Mouse (Mus musculus) frontal cortex, postnatal 36 days (tissue): ENCODE measurements around the gene Mpped1.

Experiments used
- DNase-seq, 2 experiments: peaks; one replicate each; pipeline ENCODE4 v3.0.0; 2022; ENCODE audit warnings: low spot score in 2 of 2

Mpped1 gene

DNA sequence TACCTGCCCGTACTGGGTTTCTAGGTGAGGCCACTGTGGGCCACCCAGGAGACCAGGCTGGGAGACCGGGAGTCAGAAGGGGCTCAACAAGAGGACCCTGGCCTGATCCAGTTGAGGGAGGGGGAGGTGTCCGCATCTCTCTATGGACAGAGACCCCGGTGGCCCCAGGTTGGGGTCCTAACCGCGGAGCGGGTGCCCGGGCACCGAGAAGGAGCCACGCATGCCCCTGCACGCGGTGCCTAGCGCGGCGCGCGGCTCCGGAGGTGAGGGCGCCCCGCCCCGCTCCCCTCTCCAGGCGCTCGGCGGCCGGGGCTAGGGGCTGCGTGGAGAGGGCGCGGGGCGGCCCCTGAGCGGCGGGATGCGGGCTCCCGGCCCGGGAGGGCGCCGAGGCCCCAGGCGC lies at the start of gene Mpped1:
Gene Mpped1 (plus strand): TSS at position 81 of the 400 bp plus-strand sequence.
- no peak for DNase-seq

DNA sequence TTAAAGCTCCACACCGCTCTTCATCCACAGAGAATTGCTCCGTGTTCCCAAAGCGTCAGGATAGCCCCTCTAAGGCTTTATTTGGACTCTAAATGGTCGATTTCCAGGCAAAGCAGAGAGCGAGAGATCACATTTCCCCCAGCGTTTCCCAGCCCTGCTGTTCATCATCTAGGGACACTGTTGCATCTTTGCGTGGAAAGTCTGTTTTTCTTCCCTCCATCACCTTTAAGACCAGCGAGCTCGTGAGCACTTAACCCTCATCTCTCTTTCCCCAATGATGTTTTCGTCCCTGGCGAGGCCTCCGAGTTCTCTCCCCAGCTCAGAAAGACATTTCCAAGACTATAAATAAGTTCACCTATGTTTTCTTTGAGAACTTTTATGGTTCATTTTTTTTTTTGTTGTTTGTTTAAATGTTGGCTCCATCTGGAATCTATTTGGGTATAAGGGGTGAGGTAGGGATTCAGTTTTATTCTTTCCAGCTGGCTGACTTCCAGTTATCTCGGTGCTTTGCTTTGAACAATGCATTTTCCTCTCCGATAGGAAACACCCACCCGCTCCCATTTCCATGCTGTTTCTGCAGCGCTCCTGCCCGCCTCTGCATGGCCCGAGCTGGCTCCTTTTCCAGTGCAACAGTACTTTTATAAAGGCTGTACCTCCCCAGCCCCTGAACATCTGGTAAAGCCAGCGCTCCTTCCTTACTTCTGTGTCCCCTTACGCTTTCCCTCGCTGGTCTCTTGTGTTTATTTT lies 38.4 kb upstream of the Mpped1 start:
- DNase-seq: peak; percentile 36 to 50

DNA sequence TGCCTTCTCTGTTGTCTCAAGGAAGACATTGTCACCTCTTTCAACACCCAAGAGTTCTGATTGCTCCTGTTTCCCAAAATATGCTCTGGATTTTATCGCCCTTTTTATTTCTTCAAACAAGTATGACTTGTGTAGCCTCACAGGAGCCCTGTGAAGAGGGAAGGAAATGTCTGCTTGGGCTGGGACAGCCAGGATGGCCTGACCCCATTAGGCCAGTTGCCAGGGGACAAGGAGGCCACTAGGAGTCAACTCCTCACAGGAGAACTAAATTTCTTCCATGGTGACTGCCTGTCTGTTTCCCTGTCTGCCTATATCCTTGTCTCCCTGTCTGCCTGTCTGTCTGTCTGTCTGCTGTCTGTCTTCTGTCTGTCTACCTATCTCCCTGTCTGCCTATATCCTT lies 37.2 kb upstream of the Mpped1 start:
- no peak for DNase-seq

DNA sequence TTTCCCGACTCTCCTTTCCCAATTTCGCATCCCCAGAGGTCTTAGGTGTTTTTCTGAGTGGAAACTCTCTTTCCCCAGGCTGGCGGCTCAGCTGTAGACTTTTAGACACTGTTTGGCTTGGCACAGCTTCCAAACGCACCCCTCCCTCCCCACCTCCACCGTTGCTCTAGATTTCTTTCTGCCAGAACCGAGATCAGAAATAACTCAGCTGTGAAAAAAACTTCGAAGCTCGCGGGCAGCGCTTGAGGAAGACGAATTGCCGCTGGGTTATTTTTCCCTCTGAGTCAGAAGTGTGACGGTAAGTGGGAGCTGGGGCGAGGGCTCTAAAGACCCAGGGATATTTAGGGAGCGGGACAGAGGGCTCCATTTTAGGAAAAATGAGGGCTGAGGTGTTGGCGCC lies 33.0 kb upstream of the Mpped1 start:
- peak; percentile 79 to 94 for DNase-seq

DNA sequence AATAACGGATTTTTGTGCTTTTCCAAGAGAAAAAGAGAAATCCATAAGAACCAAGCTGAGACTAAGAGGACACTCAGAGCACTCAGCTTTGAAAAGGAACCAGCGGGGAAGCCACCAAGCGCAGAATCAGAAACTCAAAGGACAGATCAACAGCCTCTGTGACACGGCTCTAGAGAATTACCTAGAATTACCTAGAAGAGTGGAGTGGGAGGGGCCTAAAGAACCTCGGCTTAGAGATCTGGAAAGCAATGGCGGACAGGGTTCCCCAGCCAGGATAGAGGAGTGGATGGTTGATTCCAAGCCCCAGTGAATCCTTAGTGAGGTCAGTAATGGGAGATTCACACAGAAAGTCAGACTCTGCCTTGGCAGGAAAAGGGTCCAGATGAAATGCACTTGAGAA lies 30.3 kb upstream of the Mpped1 start:
- no peak for DNase-seq

DNA sequence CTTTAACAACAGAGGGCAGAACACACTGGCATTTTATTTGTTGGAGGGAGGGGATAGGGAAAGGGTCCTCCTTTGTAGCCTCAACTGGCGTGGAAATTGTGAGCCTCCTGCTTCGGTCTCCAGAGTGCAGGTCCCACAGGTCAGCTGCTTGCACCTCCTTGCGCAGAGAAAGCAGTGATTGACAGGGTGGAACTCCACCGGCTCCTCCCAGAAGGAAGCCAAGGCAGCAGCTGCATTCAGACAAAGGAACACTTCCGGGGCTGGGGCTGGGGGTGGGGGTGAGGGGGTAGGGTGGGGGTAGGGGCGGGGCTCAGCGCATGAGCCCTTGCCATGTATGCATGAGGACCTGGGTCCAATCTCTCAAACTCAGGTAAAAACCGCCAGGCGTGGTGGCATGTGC lies 29.8 kb upstream of the Mpped1 start:
- no peak for DNase-seq

DNA sequence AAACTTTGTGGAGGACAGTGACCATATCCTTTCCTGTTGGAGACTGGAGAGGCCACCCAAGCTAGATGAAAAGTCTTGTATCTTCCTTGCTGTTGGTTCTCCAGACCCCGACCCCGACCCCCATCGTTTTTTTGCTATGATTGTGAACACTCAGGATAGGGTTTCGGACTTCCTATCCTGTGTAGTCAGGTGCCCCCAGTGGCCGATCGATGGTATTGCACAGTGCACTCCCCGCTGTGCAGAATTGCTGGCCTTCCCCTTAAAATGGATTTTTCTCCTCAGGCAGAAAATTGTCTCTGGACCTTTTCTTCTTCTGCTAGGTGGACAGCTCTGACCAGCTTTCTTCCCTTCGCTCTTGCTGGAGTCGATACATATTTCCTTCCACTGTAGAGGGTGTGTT lies 22.5 kb upstream of the Mpped1 start:
- DNase-seq: no peak

DNA sequence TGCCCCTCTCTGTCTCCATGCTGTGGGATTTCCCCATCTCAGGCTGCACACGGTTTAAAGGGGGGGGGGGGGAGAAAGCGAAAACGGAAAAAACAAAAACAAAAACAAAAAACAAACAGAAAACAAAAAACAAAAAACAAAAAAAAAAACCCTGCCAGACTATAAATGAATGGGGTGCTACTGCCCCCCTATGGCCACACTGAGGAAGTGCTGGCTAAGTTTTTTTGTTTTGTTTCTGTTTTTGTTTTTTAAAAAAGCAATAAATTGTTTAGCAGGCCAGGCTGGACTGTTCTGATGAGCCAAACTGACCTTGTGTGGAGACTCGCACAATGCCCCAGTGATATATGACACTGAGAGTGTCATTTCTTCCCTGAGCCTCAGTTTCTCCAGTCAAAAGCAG lies 20.3 kb upstream of the Mpped1 start:
- DNase-seq: no peak

DNA sequence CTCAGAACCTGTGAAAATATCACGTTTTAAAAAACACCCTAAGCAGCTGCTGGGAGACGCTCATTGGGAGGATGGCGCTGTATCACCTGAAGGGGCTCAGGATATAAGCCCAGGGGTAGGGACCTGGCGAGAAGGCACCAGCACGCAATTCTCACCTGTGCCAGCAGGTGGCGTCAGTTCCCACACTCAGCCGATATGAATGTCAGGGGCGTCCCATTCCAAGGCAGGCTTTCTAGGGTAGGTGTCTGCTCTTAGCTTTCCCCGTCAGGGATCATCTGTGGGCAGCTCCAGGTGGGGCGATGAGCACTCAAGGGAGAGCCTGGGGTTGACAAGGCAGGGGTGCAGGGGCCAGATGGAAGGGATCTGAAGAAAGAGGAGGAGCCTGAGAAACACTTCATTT lies 18.6 kb upstream of the Mpped1 start:
- DNase-seq: peak; percentile 64 to 72

DNA sequence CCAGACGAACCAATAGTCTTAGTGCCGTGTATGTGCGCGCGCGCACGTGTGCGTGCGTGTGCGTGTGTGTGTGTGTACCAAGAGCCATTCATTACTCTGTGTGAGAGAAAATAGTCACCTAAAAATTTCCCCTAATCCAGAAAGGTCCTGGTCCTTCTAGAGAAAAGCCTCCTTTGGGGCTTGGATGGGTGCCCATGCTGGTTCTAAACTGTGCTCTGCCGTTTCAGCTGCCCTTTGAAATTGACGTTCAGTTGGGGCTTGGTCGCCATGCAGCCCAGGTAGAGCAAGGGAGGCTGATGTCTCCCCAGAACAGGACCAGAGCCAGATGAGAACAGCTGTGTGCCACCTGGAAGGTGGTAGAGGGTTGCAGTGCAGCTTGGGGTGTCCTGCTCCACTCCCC lies 17.8 kb upstream of the Mpped1 start:
- no peak for DNase-seq

DNA sequence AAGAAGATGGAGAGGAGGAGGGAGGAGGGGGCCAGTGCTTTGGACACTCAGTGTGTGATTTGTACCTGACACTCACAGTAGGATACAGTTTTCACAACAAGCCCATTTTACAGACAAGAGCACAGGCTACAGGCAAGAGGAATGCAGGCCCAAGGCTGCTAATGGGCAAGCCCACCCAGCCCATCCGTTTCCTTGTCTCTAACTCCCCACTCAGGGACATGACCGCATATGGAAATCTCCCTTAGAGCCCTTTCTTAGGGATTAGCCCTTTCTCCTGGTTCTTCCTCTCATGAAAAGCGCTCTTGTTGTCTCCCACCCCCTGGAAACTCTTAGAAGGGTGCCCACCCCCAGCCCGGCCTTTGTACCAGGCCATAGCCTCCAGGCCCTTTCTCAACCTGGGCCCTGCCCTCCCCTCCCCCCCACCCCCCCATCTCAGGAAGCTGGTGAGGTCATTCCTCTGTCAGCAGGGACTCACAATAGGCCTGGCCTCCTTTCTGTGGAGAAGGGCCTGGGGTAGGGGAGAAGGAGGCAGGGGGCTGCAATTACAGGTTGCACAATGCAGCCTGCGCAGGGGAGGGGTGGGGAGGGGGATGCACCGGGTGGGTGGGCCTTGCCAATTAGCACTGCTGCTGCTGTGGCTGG lies 13.8 kb upstream of the Mpped1 start:
- no peak for DNase-seq

DNA sequence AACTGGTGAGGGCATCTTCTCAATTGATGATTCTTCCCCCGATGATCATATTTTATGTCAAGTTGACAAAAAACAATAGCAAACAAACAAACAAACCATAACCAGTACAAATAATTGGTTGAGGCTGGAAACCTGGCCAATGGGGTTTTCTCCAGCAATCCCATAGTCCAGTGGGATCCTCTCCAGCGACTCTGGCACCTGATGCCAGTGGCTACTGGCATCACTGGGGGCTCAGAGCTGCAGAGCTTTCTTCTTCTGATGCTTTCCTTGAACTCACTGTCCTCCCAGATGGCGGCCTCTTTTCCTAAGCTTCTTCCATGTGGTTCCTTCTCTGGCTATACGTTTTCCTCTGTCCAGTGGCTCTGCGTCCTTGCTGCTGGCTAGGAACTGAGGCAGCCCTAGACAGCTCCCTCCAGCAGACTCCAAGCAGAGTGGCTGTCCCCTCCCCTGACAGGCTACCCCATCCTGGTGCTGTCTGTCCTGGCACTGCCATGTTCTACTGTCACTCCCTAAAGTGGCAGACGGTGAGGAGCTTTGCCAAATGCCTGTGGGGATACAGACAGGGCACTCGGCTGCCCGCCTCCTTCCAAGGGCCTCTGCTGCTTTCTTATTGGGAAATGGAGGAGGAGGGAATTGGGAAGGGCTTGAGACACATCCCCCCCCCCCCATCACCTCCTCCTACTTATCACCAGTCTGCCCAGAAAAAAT lies 7.8 kb upstream of the Mpped1 start:
- DNase-seq: no peak

DNA sequence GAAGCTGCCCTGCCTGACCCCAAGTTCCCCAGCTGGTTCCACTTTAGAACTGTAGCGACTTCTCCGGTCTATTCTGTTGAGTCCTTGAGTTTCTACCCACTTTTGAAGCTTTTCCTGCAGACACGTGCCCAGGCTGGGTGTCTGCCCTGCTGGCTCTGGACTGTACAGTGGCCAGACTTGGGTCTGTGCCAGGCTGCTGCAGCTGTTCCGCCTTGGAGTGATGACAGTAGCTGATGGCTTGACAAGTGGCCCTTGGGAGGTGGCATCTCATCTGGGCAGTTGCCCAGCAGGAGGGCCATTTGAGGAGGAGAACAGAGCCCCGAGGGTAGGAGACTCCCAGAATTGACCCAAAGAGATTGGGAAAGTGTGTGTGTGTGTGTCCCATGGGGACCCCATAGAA lies 6.8 kb upstream of the Mpped1 start:
- peak in 1 of 2 experiments; percentile 39 for DNase-seq

DNA sequence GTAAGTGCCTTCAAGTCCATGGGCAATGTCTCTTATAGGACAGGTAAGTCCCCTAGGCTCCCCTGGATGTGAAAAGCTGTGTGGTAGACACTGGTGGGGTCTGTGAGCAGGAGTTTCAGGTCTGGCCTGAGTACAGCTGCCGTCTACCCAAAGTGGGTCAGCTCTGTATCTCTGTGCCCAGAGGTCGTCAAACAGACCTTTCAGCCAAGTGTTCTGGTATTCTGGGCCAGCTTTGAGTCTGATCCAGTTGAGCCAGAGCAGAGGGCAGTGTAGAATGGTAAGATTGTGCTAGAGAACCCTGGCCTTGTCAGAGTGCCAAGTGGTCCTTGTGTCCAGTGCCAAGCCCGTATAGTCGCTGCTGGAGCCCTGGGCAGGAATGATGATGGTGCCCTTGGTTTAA lies 6.3 kb upstream of the Mpped1 start:
- peak in 1 of 2 experiments; percentile 57 for DNase-seq

DNA sequence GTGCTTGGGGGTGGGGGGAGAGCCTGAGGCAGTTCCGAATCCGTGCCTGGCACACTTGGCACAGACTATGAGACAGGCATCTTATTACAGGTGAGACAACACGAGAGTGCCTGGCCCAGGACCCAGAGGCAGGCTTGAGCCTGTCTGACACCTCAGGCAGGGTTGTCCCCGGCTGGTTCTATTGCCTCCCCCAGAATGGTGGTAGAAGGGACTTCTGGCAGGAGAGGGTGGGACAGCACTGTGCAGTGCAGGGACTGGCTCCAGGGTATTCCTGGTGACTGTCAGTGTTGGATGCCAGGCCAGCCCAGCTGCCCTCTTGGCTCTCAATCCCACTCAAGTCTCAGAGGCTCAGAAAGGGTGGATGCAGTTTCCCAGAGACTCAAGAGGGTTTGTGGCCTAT lies 4.3 kb upstream of the Mpped1 start:
- DNase-seq: no peak

DNA sequence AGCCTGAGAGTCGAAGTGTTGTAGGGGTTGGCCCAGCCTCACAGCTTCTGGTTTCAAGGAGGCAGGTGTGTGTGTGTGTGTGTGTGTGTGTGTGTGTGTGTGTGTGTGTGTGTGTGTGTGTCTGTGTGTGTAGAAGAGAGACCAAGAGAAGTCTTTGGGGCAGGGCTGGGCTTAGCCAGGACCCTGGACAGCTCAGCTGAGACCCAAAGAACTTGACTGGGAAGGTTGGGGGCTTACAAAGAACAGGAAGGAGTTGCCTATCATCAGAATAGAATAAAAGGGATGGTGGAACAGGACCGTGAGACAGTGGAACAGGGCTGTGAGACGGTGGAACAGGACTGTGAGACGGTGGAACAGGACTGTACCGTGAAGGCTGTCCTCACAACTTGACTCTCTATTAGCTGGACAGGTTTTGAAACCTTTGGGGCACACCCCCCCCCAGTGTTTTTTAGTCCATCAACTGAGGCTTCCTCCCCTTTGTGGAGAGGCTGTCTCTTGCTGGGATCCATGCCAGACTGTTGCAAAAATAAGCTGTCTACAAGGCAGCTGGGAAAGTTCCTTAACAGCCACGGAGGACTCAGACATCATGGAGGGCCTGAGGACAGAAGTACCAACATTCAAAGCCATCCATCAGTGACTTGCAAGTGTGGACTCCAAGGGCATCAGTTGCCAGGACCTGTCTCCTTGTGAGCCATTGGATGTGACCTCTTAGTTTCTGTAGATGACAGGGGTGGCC lies 2.8 kb upstream of the Mpped1 start:
- DNase-seq: no peak

DNA sequence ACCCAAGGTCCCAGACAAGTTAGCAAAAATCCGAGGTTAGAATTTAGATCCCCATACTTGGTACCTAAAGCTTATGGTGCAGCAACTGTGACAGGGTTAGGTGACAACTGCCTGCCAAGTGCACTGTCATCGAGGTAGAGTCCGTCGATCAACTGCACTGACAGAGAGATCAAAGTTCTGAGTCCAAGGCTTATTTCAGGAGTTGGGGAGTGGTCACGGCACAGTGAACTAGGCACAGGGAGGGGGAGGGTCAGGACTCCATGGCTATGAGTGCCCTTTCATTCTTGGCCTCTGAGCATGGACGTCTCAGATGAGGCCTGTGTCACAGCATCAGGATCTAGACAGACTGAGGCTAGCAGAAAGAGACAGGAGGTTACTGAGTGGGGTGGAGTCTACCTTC lies 1.8 kb upstream of the Mpped1 start:
- DNase-seq: no peak

DNA sequence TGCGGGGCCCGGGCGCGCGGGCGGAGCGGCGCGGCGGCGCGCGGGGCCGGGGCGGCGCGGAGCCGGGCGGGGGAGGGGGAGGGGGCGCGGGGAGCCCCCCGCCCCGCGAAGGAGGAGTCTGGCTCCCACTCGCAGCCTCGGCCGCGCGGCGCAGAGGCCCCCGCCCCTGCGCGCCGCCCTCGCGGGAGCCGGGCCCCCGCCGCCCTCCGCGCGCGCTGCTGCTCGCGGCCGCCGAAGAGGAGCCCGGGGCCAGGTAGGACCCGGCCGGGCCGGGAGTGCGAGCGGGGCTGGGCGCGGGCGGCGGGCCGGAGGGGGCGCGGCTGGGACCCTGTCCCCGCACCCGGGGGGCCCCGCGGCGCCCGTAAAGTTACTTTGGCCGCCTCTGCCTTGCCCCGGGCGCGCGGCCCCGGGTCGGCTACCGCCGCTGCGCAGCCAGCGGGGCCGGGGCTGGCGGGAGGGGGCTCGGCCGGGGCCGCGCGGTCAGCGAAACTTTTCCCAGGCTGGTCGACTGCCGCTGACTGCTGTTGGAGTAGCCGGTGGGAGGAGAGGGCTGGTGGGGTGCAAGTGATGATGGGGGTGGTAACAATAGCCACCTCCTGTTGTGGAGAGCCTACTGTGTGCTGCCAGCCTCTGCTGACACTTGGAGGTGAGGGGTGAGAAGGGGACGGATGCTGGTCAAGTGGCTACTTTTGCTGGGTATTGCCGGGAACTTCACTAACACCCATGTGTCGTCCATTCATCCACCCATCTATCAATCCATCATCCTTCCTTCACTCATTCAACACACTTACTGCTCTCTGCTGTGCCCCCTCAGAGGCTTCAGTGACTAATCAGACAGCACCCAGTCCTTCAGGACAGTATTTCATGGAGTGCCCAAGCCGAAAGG lies 831 bp downstream of the Mpped1 start:
- DNase-seq: no peak

DNA sequence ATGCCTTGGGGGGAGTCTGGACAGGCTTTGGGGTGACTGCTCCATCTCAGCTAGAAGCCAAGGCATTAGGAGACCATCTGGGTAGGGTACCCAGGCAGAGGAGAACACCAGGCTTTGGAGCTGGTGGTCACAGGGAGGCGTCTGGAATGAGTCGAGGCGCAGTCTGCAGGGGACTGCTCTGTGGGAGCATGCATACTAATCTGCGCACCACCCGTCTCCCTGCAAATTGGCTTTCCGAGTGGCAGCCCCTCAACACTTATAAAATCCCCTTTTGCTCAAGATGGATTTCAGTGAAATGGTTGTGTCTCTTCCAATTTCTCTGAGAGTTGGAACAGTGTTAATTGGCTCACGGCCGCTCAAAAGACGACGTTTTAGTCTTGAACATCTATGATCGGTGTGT lies 2.0 kb downstream of the Mpped1 start:
- DNase-seq: no peak

DNA sequence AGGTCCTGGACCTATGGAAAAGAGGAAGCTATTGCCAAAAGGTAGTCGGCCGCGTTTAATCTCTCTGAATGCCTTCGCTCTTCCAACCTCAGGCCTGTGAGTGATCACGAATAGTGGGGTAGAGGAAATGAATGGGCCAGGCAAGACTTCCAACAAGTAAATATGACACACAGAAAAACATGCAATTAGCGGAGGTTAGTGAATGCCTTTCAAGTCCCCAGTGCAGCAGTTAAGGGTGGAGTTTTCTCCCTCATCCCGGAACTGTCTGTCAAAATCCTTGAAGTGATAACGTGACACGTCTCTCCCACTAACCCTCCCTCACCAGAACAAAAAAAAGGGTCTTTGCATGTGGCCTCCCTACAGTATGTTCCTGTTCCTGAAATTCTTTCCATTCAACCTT lies 3.0 kb downstream of the Mpped1 start:
- DNase-seq: no peak

DNA sequence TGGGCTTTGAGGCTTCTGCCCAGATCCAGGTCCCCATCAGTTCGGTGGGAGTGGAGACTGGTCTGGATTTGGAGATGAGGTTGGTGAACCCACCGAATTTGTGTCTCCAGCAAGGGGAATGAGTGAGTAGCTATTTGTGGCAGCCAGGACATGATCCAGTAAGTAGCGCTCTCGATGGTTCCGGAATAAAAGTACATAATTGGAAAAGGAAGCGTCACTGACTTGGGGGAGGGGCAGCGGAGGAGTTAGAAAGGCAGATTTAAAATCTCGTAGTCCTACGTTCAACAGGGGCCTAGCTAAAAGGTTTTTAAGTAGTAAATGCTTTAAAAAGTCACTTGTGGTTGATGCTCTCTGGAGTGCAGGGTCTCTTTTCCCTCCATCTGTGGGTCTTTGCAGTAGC lies 5.5 kb downstream of the Mpped1 start:
- DNase-seq: peak in 1 of 2 experiments; percentile 79
